Mouse (Mus musculus): Measurements from ENCODE around the gene Sesn3. TPM values are rescaled to one million over a fixed set of nuclear protein-coding genes. Genes with fewer than 3 reads are reported as not detected.

Gene Sesn3
- polyA plus RNA-seq, 1 experiment from 2014 or later, result 21.0 TPM

DNA sequence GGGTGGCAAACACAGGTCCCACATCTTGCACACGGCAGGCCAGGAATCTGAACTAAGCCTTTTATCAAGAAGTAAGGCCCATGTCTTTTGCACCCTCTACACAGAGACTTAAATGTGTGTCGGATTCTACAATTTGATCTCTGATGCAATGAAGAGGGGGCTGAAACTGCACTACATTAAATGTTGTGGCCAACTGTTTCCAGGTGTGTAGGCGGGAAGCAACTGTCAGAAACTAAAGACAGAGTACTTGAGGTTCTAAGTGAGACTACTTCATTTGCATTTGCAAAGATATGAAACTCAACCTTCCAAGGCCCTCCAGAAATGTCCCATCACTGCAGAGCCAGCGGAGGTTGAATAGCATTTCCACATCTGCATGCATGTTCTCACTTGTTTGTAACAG, 101.3 kb downstream of the Sesn3 start:
- Histone ChIP-seq H3K9me3 (ENCODE audit: control insufficient read depth, low read length) (no peaks in the 10 kb centered on the region), H3K4me2 (ENCODE audit: low read length) (no peak overlapping the region), H3K27ac (ENCODE audit: low read depth, low read length) (no peak overlapping the region), H3K9ac (ENCODE audit: low read depth, low read length) (no peak overlapping the region), H3K4me3 (ENCODE audit: low read length) (no peak overlapping the region), H3K4me1 (ENCODE audit: control insufficient read depth, insufficient read depth, low read depth, low read length) (peaks cover 9% of the 10 kb centered on the region), H3K36me3 (ENCODE audit: control insufficient read depth, insufficient read depth, low read length) (no peaks in the 10 kb centered on the region), H3K27me3 (replicated peaks; ENCODE audit: control insufficient read depth, insufficient read depth, low read length) (no peaks in the 10 kb centered on the region)
- 90% methylated on average over 4 of the region's 4 CpGs for WGBS
- ATAC-seq, result no peak

DNA sequence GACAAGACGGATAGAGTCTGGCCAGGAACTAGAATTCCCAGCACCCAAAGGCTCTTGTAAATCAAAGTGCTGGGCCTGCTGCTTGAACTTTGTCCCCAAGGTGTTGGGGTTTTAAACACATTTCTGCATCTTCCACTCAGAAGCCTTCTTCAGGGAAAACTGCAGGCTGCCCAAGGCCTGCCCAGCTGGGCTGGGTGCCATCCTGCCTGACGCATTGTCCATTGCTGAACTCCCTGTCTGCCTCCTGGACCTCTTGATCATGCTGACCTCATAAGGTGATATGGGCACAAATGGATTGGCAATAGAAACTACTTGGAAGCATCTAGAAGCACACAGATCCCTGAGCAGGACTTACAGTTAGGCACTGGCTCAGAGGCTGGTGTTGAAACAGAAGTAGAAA, 103.3 kb downstream of the Sesn3 start:
- Histone ChIP-seq H3K9me3 (ENCODE audit: control insufficient read depth, low read length) (no peaks in the 10 kb centered on the region), H3K9ac (ENCODE audit: low read depth, low read length) (no peak overlapping the region), H3K27me3 (replicated peaks; ENCODE audit: control insufficient read depth, insufficient read depth, low read length) (no peaks in the 10 kb centered on the region), H3K27ac (ENCODE audit: low read depth, low read length) (no peak overlapping the region), H3K4me2 (ENCODE audit: low read length) (no peak overlapping the region), H3K36me3 (ENCODE audit: control insufficient read depth, insufficient read depth, low read length) (no peaks in the 10 kb centered on the region), H3K4me3 (ENCODE audit: low read length) (no peak overlapping the region), H3K4me1 (ENCODE audit: control insufficient read depth, insufficient read depth, low read depth, low read length) (peaks cover 18% of the 10 kb centered on the region)
- 89% methylated on average over 2 of the region's 2 CpGs for WGBS
- no peak for ATAC-seq

DNA sequence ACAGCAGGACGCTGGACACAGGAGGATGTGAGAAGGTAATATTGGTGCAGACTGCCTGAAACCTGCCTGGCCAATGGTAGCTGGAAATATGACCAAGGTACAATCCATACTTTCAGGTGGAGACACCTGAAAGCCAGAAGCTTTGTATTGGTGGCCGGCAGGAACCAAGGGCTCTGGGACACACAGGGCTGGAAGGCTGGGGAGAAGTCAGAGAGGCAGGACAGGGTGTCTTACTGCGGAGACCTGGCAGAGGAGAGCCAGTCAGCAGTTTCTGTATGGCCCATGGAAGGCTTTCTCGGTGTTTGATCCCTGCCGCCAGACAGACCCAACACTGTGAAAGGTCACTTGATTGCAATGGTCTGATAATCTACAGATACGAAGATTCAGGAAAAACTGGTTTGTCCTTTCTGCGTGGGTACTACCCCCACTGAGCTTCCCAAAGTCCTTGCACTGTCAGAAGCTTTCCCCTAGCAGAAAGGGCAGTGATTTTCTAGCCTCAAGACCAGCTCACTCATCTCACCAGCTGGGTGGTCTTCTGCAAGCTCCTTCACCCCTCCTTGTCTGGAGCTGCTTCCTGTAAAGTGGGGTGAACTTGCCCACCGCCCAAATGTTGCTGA, 105.0 kb downstream of the Sesn3 start:
- Histone ChIP-seq H3K4me2 (ENCODE audit: low read length) (peak overlapping the region; percentile 90), H3K4me3 (ENCODE audit: low read length) (peak overlapping the region; percentile 58), H3K27me3 (replicated peaks; ENCODE audit: control insufficient read depth, insufficient read depth, low read length) (no peaks in the 10 kb centered on the region), H3K9me3 (ENCODE audit: control insufficient read depth, low read length) (no peaks in the 10 kb centered on the region), H3K27ac (ENCODE audit: low read depth, low read length) (peak overlapping the region; percentile 92), H3K36me3 (ENCODE audit: control insufficient read depth, insufficient read depth, low read length) (no peaks in the 10 kb centered on the region), H3K9ac (ENCODE audit: low read depth, low read length) (peak overlapping the region; percentile 93), H3K4me1 (ENCODE audit: control insufficient read depth, insufficient read depth, low read depth, low read length) (peaks cover 18% of the 10 kb centered on the region)
- WGBS, result 31% methylated on average over 8 of the region's 8 CpGs
- no peak for ATAC-seq

DNA sequence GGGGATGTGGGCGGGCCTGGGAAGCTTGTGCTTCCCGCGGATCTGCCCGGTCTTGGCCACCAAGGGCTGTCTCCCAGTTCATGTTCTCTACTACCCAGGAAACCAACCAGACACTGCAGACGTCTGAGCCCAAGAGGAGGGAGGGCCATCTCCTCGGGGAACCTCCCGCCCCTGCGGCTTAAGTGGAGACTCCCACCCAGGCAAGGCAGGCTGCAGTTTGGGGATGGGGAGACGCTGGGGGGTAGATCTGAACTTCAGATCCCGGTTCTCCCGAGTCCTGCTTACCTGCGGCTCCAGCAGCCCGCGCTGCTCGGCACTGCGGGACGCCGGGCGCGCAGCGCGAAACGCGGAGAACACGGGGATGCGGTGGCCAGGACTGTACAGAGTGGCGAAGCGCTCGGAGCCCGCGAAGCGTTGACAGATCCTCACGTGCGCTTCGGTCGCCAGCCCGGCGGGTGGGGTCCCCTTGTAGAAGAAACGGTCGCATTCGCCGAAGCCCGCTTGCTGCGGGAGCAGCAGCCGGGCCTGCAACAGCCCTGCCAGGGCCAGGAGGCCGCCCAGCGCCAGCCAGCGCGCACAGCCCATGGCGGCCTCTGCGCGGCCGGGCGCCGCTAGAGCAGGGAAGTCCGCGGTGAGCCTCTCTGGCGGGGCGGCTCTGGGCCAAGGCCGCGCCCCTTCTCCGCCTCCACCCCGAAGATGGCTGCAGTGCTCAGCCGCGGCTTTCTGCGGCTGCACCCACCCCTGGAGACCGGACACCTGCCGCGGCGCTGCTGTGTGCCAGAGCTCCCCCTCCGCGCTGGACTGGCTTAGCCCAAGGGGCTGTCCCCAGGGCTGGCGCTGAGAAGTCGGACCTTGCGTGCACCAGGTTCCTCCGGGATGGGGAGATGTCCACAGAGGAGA, 105.8 kb downstream of the Sesn3 start:
- ATAC-seq, result peak; percentile 95
- peak overlapping the region; percentile 58 for H3K4me3 ChIP-seq (ENCODE audit: low read length)
- no peaks in the 10 kb centered on the region for H3K9me3 ChIP-seq (ENCODE audit: control insufficient read depth, low read length)
- H3K4me1 ChIP-seq (ENCODE audit: control insufficient read depth, insufficient read depth, low read depth, low read length), result peaks cover 18% of the 10 kb centered on the region
- WGBS, result under 1% methylated on average over 73 of the region's 76 CpGs
- H3K4me2 ChIP-seq (ENCODE audit: low read length), result peak overlapping the region; percentile 90
- peak overlapping the region; percentile 93 for H3K9ac ChIP-seq (ENCODE audit: low read depth, low read length)
- H3K27ac ChIP-seq (ENCODE audit: low read depth, low read length), result peak overlapping the region; percentile 92
- H3K27me3 ChIP-seq (replicated peaks; ENCODE audit: control insufficient read depth, insufficient read depth, low read length), result no peaks in the 10 kb centered on the region
- H3K36me3 ChIP-seq (ENCODE audit: control insufficient read depth, insufficient read depth, low read length), result no peaks in the 10 kb centered on the region

DNA sequence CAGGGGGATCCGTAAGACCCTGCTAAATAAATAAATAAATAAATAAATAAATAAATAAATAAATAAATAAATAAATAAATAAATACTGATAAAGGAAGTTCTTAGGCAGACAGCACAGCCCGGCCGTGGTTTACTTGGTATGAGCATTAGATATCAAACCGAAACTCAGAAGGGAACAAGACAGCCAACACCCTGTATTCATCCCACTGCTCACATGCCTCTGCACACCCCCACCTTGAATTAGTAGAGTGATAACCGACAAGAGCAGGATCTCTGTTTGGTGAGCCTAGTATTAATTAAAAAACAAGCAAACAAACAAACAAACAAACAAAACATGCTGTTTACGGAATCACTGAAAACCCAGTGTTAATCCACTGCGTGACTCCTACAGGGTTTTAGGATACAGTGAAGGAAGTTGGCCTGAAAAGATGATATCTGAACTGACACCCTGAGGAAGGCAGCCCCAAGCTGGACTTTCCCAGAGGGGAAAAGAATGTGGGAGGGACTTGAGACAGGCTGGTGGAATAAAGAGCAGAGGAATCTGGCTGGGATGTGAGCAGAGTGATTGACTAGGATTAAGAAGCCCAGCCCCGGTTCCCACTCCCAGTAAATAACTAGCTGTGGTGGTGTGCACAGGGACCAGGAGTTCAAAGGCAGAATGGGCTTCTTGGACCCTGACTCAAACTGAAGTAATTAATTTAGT, 106.6 kb downstream of the Sesn3 start, which contains the start of gene Endod1:
Gene Endod1 (minus strand): TSS at position 155 of the 703 bp plus-strand sequence.
- Histone ChIP-seq H3K9me3 (ENCODE audit: control insufficient read depth, low read length) (no peaks in the 10 kb centered on the region), H3K27me3 (replicated peaks; ENCODE audit: control insufficient read depth, insufficient read depth, low read length) (no peaks in the 10 kb centered on the region), H3K4me3 (ENCODE audit: low read length) (peak within 1 kb of the TSS; percentile 58), H3K9ac (ENCODE audit: low read depth, low read length) (peak within 1 kb of the TSS; percentile 93), H3K4me2 (ENCODE audit: low read length) (peak within 1 kb of the TSS; percentile 90), H3K36me3 (ENCODE audit: control insufficient read depth, insufficient read depth, low read length) (no peaks in the 10 kb centered on the region), H3K4me1 (ENCODE audit: control insufficient read depth, insufficient read depth, low read depth, low read length) (peaks cover 18% of the 10 kb centered on the region), H3K27ac (ENCODE audit: low read depth, low read length) (peak within 1 kb of the TSS; percentile 92)
- 3% methylated on average over 8 of the region's 8 CpGs for WGBS
- ATAC-seq, result peak; percentile 64

DNA sequence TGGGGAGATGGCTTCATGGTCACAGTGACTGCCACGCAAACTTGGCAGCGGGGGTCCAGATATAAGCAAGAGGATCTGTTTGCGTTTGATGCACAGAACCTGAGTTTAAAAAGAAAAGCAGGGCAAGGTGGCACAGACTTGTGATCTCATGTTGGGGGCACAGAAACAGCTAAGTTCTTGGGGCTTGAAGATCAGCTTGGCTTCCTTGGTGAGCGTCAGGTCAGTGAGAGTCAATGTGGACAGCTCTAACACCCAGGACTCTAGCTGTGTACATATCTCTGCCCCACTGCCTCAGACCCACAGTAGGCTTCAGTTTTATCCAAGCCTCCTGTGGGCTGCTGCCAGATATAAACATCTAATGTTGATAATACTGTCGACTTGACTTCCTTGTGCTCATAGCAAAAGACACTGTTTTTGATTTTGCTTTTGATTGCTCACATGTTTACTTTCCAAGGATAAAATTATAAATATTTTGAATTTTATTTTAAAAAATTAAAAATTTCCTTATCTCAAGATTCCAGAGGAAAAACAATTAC, 107.5 kb downstream of the Sesn3 start:
- Histone ChIP-seq H3K4me3 (ENCODE audit: low read length) (no peak overlapping the region), H3K9ac (ENCODE audit: low read depth, low read length) (no peak overlapping the region), H3K27ac (ENCODE audit: low read depth, low read length) (no peak overlapping the region; the same call in 1 of the 2 replicates), H3K27me3 (replicated peaks; ENCODE audit: control insufficient read depth, insufficient read depth, low read length) (no peaks in the 10 kb centered on the region), H3K36me3 (ENCODE audit: control insufficient read depth, insufficient read depth, low read length) (no peaks in the 10 kb centered on the region), H3K4me2 (ENCODE audit: low read length) (no peak overlapping the region), H3K4me1 (ENCODE audit: control insufficient read depth, insufficient read depth, low read depth, low read length) (peaks cover 18% of the 10 kb centered on the region), H3K9me3 (ENCODE audit: control insufficient read depth, low read length) (no peaks in the 10 kb centered on the region)
- 80% methylated on average over 5 of the region's 5 CpGs for WGBS
- ATAC-seq, result no peak

Other genes starting within 250 kb of the Sesn3 start
- 42.9 and 44.9 TPM in 2 replicates for gene Endod1, start 106.4 kb downstream of the Sesn3 start, polyA plus RNA-seq (2015; fragmentation: Nextera tagmentation; extraction: Ambion mirVana)
- gene Kdm4d, start 225.4 kb downstream of the Sesn3 start, polyA plus RNA-seq (2015; fragmentation: Nextera tagmentation; extraction: Ambion mirVana), result 1.2 and 1.3 TPM in 2 replicates
- gene Cwc15, start 225.6 kb downstream of the Sesn3 start, polyA plus RNA-seq (2015; fragmentation: Nextera tagmentation; extraction: Ambion mirVana), result 132 and 134 TPM in 2 replicates